Mouse (Mus musculus) cerebellum, adult 18-20 months (tissue): Measurements from ENCODE around the gene Trappc2.

Experiments used
- DNase-seq, 2 experiments: peaks; one replicate each; pipeline ENCODE4 v3.0.0; 2021

Gene Trappc2

DNA sequence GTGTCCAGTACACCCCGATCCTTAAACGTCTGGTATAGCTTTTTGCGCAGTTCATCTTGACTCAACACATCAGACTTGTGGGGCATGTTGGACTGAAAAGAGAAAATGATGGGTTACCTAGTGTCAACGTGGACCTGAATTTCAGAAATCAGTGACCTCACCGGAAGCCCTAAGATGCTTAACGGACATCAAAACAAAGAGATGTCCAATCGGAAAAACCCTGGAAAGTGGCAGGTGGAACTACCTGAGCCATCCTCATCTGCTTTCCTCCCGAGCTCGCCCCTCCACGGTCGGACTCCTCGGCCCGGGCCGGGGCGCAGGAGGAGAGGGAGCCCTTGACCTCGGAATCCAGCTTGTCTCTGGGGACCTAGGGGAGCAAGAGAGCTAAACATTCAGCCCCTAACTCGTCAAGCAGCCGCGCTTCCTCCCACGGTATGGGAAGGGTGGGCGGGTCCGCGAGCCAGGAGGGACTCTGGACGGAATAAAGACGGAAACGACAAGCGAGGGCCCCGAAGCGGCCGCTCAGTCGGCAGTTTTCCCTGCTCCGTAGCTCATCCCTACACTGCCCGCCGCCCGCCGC is at the start of gene Trappc2:
TSS of gene Trappc2 (plus strand) at position 539 of the 580 bp plus-strand sequence.
- DNase-seq = peak; percentile 37 to 54

DNA sequence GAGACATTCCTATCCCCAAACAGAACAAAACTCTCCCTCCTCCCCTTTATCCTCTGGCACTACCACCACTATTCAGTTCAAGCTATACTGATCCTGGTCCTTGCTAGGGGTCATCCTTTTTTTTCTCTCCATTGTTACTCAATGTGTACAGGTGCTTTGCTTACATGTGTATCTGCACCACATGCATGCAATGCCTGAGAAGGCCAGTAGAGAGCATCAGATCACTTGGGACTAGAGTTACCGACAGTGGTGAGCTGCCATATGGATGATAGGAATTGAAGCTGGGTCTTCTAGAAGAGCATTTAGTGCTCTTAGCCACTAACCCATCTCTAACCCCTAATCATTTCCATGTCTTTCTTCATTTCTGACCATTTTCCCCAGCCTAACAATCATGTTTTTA is 46.6 kb upstream of the Trappc2 start:
- DNase-seq = no peak

DNA sequence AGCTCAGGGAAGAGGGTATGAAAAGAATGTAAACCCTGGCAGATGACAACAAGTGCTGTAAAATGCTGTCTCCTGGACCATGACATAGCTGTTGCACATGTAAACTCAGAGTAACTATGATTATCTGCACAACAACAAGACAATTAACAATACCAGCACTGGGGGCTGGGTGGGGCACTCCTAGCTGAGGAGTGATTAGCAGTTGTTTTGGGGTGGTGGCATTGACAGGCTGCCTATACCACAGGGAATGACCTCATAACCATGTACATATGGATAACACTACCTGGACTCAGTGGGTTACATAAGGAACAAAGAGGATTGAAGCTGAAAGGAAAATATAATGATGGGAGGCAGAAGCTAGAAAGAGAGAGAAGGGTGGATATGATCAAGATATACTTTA is 32.5 kb upstream of the Trappc2 start:
- no peak for DNase-seq

DNA sequence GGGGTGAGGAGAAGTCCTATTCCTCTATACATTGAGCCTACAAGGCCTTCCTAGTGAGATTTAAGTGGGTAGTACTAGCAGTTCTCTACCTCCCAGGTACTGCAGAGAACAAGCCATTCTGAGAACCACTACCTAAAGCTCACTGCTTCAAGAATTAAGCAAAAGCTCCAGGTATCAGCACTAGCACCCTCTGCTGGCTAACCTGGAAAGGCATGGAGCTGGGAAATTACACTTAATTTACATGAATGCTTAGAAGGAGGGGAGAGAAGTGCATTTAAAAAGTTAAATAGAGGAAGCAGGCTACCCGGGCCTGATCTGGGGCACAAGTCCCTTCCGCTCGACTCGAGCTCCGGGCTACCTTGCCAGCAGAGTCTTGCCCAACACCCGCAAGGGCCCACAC is 24.2 kb upstream of the Trappc2 start:
- peak; percentile 53 to 56 for DNase-seq

DNA sequence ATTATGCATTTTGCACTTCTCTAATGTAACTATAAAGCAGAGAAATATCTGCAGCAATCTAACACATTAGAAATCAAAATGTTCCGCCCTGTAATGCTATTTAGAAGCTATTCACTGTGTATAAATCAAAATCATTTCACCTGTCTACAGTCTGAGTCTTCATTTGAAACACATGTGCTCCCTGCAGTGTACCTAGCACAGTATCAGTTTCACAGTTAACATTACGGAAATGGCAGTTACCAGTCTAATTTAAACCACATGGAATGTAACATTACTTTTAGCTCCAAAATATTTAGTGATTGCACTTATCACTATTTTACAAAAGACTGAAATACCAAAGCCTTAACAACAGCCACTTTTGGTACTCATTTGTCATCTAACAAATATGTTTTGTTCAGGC is 5.6 kb upstream of the Trappc2 start:
- no peak for DNase-seq

DNA sequence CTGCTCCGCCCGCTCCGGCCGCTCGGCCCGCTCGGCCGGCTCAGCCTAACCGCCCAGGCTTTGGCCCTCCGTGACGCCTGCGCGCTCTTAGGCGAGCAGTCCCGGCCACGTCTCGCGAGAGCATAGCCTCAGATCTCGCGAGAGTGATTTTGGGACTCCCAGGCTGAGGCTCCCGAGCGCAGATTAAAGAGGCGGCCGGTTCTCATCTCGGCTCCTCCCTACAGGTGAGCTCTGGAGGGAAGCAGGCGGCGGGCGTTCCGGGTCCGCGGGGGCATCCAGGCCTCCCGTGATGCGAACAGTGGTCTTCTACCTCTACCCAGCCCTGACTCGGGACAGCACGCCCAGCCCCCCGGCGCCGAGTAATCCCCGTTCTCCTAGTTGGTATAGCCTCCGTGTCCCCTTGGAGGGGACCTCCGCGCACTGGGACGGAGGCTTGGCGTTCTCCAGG is 266 bp downstream of the Trappc2 start, which contains the start of gene Ofd1:
TSS of gene Ofd1 (minus strand) at position 89 of the 448 bp plus-strand sequence.
- DNase-seq = peak; percentile 90 to 92

DNA sequence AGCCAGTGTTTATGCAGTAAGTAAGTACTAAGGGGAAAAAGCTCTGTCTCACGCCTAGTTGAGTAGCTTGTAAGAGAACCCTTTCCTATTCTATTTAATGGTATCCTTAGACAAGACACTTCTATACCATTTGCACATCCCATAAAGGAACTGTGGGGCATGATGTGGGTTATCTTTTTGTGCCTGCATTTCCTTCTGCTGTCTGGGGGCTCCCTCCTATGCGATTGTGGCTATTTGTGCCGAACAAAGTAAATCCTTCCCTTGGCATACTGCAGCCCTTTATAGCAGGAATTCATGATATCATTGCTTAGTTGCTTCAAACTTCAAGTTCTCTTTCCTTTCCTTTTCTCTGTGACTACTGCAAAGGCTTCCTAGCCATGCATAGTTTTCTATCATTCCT is 4.2 kb downstream of the Trappc2 start:
- no peak for DNase-seq

DNA sequence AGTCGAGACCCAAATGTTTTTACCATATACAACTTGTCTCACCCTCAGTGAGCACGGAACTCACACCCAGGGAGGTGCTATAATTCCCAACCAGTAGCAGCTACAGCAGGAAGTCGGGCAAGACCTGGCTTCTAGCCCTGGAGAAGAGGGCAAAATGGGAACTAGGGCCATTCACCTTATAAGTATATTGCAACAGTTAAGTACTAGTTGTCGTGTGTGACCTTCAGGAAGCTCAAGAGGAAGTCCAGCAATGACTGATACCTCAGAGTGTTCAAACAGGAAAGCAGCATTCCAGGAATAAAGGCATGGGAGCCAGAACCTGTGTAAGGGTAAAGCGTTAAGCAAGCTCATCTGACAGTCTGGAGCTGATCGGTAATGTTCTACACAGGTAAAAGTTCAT is 13.2 kb downstream of the Trappc2 start:
- no peak for DNase-seq

DNA sequence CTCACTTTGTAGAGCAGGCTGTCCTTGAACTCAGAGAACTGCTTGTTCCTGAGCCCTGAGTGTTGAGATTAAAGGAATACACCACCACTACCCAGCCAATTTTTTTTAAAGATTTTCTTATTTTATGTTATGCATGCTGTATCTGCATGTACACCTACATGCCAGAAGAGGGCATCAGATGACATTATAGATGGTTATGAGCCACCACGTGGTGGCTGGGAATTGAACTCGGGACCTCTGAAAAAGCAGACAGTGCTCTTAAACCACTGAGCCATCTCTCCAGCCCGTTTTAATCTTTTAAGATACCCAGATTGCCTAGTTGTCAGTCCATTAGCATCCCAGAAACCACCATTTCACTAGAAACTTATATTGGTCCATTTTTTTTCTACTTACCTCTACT is 14.0 kb downstream of the Trappc2 start:
- no peak for DNase-seq

DNA sequence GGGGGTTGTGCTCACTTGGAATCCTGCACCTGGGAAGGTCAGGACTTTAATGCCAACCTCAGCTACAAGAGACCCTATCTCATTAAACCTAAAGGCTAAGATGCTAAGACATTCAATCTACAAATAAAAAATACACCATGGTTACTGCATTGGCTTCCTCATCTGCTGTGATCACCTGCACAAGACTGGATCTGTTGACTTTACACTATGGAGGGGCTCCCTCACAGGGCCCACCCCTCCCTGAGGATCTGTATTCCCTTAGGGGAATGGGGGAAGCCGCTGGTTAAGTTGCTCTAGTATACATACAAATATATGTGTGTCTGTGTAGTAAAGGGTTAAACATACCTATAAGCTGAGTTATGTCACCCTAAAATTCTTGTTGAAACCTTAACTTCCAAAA is 15.2 kb downstream of the Trappc2 start:
- DNase-seq = no peak

DNA sequence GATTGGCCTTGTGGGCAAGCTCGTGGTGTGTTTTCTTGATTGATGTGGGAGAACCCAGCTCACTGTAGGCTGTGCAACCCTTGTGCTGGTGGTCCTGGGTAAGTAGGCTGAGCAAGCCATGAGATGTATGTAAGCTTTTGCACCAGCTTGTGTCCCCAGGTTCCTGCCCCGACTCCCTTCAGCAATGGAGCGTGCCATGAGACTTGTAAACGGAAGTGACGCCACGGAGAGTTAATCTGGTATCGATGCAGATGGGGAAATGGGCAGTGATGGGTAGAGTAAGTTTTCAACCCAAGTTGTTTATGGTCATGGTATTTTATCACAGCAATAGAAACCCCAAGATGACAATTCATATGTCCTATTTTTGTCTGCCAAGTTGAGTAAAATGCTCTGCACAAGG is 27.9 kb downstream of the Trappc2 start:
- DNase-seq = no peak

DNA sequence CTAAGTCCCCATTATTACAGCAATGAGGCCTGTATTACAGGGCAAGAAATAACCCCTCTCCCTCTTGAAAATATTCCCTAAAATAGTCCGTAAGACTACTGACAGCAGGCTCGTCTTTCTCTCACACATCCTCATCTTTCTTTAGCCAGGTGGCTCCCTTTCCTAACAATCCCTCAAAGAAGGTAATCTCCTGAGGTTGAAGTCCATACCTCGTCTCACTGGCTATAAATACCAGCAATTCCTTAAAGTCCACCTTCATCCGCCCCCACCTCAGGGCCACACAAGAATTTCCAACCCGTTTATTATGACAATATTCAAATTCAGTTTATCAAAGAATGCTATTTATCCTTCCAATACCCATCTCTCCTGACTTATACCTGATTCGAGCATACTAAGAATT is 32.2 kb downstream of the Trappc2 start:
- DNase-seq = no peak

DNA sequence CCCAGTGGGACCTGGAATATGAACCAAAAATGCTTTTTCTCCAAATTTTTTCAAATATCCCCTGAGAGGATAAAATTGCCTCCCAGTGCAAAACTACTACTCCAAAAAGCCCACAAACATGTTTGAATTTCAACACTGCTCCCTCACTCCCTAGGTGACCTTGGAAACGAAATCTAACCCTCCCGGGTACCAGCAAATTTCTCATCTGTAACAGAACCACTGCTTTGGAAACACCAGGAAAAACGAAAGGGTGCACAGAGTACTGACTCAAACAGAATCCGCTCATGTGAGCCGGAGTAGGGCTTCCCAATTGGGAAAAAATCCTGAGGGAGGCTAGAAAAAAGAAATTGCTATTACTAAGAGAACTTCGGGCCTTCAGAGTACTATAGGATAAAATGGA is 37.0 kb downstream of the Trappc2 start:
- no peak for DNase-seq

DNA sequence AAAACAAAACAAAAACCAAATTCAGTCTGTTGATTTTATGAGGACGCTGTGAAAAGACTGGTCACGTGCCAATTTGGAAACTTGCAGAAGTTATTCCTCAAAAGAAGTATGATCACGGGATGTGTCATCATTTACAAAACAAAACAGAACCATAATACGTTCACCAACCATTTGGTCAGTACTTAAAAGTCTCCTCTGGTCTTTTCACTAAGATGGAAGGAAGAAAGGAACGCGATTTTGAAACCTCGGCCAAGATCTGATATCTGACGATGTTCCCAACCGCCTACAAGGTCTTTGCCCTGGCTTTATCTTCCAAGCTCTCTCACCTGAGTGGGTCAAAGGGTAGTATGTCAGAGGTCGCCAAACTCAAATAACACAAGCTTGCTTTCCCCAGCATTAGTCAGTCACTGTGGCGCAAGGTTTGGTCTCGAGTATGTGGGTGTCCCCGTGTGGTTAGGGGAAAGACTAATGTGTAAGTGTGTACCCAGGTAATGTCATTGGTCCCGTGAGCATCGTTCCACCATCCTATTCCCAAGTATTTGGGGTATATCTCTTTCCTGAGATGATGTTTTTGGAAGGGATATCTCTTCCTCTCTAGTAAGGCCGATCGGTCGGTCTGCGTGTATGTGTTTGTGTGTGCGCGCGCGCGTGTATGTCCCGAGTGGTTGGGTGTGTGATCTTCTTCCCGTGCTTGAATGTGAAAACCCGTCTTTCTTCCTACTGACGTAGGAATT is 38.4 kb downstream of the Trappc2 start:
- no peak for DNase-seq

DNA sequence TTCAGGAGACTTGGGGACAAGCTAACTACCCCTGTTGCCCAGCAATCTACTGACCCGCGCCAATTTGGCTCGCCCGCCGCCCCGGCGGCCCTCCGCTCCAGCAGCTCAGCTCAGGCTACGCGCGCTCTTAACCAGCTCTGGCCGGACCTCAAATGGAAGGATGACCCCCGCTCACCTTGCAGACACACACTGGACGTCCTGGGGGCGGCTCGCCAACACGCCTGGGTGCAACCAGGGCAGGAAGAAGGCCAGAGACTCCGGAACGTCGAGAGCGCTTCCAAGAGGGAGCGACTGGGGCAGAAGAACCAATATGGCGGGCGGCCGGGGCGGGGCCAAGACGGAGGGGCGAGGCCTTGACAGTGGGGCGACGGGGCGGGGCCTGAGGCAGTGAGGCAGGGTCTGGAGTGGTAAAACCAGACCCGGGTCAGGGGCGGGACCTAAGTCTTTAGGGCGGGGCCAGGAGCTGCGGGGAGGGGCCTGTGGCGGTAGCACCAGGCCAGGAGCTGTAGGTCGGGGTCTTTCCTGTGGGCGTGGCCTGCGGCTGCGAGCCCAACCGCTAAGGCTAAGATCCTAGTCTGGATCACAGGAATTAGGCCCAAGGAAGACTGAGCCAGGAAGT is 39.1 kb downstream of the Trappc2 start, which contains the start of gene Rab9:
TSS of gene Rab9 (minus strand) at position 503 of the 619 bp plus-strand sequence.
- peak; percentile 87 to 94 for DNase-seq

DNA sequence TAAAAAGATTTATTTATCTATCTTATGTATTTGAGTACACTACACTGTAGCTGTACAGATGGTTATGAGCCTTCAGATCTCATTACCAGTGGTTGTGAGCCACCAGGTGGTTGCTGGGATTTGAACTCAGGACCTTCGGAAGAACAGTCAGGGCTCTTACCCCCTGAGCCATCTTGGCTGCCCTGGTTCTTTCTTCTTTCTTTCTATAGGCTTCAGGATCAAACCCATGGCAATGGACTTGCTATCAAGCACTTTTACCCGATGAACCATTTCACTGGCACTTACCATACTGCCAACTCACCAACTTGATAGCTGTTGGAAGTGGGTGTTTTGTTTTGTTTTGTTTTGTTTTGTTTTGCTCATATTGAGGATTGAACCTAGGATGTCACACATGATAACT is 54.7 kb downstream of the Trappc2 start:
- DNase-seq = no peak

DNA sequence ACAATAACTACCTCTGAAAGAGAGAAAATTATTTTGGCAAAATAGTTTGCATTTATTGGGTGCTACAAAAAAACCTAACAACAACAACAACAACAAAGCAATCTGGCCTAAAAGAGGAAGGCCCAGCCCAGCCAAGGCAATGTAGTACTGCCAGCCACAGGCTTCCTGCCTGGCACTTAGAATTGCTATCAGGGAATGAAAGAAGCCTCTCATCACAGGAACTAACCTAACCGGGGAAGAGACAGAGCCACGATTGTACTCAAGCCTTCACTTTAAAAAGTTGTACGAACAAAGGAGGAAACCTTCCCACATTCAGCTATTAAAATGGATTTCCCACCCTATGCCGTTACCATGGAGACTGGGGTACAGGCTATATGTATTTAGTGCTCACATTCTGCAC is 57.4 kb downstream of the Trappc2 start:
- no peak for DNase-seq

DNA sequence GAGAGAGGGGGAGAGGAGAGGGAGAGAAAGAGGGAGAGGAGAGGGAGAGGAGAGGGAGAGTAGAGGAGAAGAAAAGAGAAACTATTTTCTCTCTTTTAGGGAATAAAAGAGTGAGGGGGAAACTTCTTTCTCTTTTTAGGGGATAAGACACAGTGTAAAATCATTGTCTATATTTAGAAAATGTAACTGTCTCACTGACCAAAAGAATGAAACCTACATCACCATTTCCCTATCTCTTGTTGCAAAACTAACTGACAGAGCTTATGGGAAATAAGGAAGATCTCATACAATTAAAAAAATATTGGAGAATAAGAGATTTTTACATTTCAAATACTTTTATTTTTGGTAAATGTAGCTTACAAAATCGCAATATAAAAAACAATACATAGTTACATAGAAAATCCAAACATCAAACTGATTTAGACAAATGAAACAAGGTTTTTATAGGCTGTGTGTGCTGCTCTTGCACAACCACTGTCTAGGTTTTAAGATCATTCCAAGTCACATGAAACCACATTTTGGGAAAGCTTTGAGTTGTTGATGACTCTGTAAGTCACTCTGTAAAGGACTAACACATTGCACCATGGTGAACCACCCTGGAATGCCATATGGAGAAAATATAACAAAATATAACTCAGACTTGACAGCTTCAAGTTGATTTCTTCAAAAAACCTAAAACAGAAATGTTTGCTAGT is 59.3 kb downstream of the Trappc2 start:
- DNase-seq = no peak
